Mouse (Mus musculus): ENCODE data around the gene Bbs5. TPM values are rescaled to one million over a fixed set of nuclear protein-coding genes. Genes with fewer than 3 reads are reported as not detected.

The Bbs5 gene
- total and polyA plus RNA-seq, 3 experiments, result 5.0 to 8.1 (median 6.7) TPM

- TF ChIP-seq GABPA (IDR thresholded peaks at IDR 0.05; ENCODE audit: insufficient replicate concordance, low read depth, low read length), result peak; percentile 83; the same call in 1 of the 2 replicates
- no peak for TF ChIP-seq JUND (conservative IDR thresholded peaks at IDR 0.05; ENCODE audit: low read depth, low read length)
- peak; percentile 69 for TF ChIP-seq ELF1 (IDR thresholded peaks at IDR 0.05; ENCODE audit: low read depth, low read length)
- peak; percentile 82 for TF ChIP-seq POLR2A (IDR thresholded peaks at IDR 0.05; ENCODE audit: low read depth, low read length)
- peak; percentile 75; the same call in 1 of the 2 replicates for TF ChIP-seq MYC (IDR thresholded peaks at IDR 0.05; ENCODE audit: low read depth, low read length)
Observed at GRCm38 (mm10) chr2:69712981-69713625, 66.1 kb downstream of the Bbs5 start, which contains the start of gene Fastkd1 (continued).

- TF ChIP-seq NELFE (IDR thresholded peaks at IDR 0.05; ENCODE audit: low read depth, low read length) (peak; percentile 56; the same call in 1 of the 2 replicates), USF2 (conservative IDR thresholded peaks at IDR 0.05; ENCODE audit: low read depth, low read length) (no peak), ZC3H11A (IDR thresholded peaks at IDR 0.05; ENCODE audit: low read depth, low read length) (no peak), JUN (IDR thresholded peaks at IDR 0.05; ENCODE audit: insufficient read depth, low read depth, low read length) (no peak), MAFK (IDR thresholded peaks at IDR 0.05; ENCODE audit: insufficient replicate concordance, low read length) (0 out of 2 replicates have a peak, but pooled peaks have one; percentile 42)
- in situ Hi-C loops (cut with MboI; ENCODE audit: low pct_ligation_motif_present, low pct_unique_long_range_greater_than_20kb, low sequenced_read_pairs), result no loop called here
- Histone ChIP-seq H3K36me3 (replicated peaks in 1 of 2; ENCODE audit: control insufficient read depth in 1 of 2, insufficient read depth in 1 of 2, low read length in 1 of 2) (peaks cover 12 to 23% of the 10 kb centered on the region in 2 experiments), H3K4me3 (replicated peaks in 1 of 3; ENCODE audit: low read depth in 2 of 3, low read length in 2 of 3, poor library complexity in 1 of 3) (peak overlapping the region in 2 of 3 experiments; percentile 23 to 96), H3K9ac (ENCODE audit: insufficient read depth, low read depth) (no peak overlapping the region), H3K27me3 (replicated peaks) (no peaks in the 10 kb centered on the region), H3K79me2 (replicated peaks; ENCODE audit: control insufficient read depth, extremely low read depth, insufficient read depth, poor library complexity, severe bottlenecking) (peaks cover 5% of the 10 kb centered on the region; the same call in 1 of the 2 replicates), H3K27ac (ENCODE audit: insufficient read depth, low read depth) (no peak overlapping the region), H3K4me2 (ENCODE audit: insufficient read depth, low read depth, poor library complexity, severe bottlenecking) (peak overlapping the region; percentile 86), H3K9me3 (replicated peaks; ENCODE audit: low read length) (no peaks in the 10 kb centered on the region), H3K4me1 (ENCODE audit: control insufficient read depth in 1 of 2, insufficient read depth in 2 of 2) (peaks cover 3 to 13% of the 10 kb centered on the region in 2 experiments; a peak in 3 of 4 replicates)
- DNase-seq (ENCODE audit: extremely low read depth), result no peak
- dilution Hi-C loops (cut with MboI; ENCODE audit: extremely low pct_ligation_motif_present, extremely low pct_unique_long_range_greater_than_20kb, low sequenced_read_pairs), result no loop called here
Observed at GRCm38 (mm10) chr2:69713626-69714014, 66.6 kb downstream of the Bbs5 start.

- peaks cover 5% of the 10 kb centered on the region; the same call in 1 of the 2 replicates for H3K79me2 ChIP-seq (replicated peaks; ENCODE audit: control insufficient read depth, extremely low read depth, insufficient read depth, poor library complexity, severe bottlenecking)
- no peak overlapping the region for H3K9ac ChIP-seq (ENCODE audit: insufficient read depth, low read depth)
- H3K27me3 ChIP-seq (replicated peaks), result no peaks in the 10 kb centered on the region
- H3K9me3 ChIP-seq (replicated peaks; ENCODE audit: low read length), result no peaks in the 10 kb centered on the region
- H3K36me3 ChIP-seq (replicated peaks in 1 of 2; ENCODE audit: control insufficient read depth in 1 of 2, insufficient read depth in 1 of 2, low read length in 1 of 2), result peaks cover 12 to 19% of the 10 kb centered on the region in 2 experiments
- H3K4me2 ChIP-seq (ENCODE audit: insufficient read depth, low read depth, poor library complexity, severe bottlenecking), result no peak overlapping the region
- no peak for DNase-seq (ENCODE audit: extremely low read depth)
- peaks cover 3 to 14% of the 10 kb centered on the region in 2 experiments; a peak in 3 of 4 replicates for H3K4me1 ChIP-seq (ENCODE audit: control insufficient read depth in 1 of 2, insufficient read depth in 2 of 2)
- no peak overlapping the region for H3K4me3 ChIP-seq (replicated peaks in 1 of 3; ENCODE audit: low read depth in 2 of 3, low read length in 2 of 3, poor library complexity in 1 of 3)
- in situ Hi-C loops (cut with MboI; ENCODE audit: low pct_ligation_motif_present, low pct_unique_long_range_greater_than_20kb, low sequenced_read_pairs), result no loop called here
- TF ChIP-seq ZNF384 (IDR thresholded peaks at IDR 0.05; ENCODE audit: low read depth, low read length) (no peak), MAFK (IDR thresholded peaks at IDR 0.05; ENCODE audit: insufficient replicate concordance, low read length) (no peak), HCFC1 (IDR thresholded peaks at IDR 0.05; ENCODE audit: low read depth, low read length) (no peak), ZC3H11A (IDR thresholded peaks at IDR 0.05; ENCODE audit: low read depth, low read length) (no peak), MYC (IDR thresholded peaks at IDR 0.05; ENCODE audit: low read depth, low read length) (no peak), POLR2AphosphoS2 (IDR thresholded peaks at IDR 0.05; ENCODE audit: low read depth, low read length) (no peak)
- dilution Hi-C loops (cut with MboI; ENCODE audit: extremely low pct_ligation_motif_present, extremely low pct_unique_long_range_greater_than_20kb, low sequenced_read_pairs), result no loop called here
- H3K27ac ChIP-seq (ENCODE audit: insufficient read depth, low read depth), result no peak overlapping the region
Observed at GRCm38 (mm10) chr2:69714126-69714525, 67.2 kb downstream of the Bbs5 start.
